Mouse (Mus musculus): ENCODE results near the gene Pip4k2b.
"Not testable (repeated sequence)": the region's sequence is repeated elsewhere in the genome, so short reads cannot be mapped to it uniquely, and the experiment has no call there.

The Pip4k2b gene

GRCm38 (mm10) chr11:97744063-97744717 is at the start of gene Pip4k2b:
Gene Pip4k2b, minus strand, starts transcription at chr11:97744704.
- DNase-seq (ENCODE audit: extremely low read depth, insufficient read length, low spot score), result peak; percentile 82

- no peak for DNase-seq (ENCODE audit: extremely low read depth, insufficient read length, low spot score)
Observed at GRCm38 (mm10) chr11:97793165-97793564, 48.7 kb upstream of the Pip4k2b start.

- not testable (repeated sequence) for DNase-seq (ENCODE audit: extremely low read depth, insufficient read length, low spot score)
Observed at GRCm38 (mm10) chr11:97790778-97791438, 46.4 kb upstream of the Pip4k2b start.

- no peak for DNase-seq (ENCODE audit: extremely low read depth, insufficient read length, low spot score)
Observed at GRCm38 (mm10) chr11:97789727-97790126, 45.2 kb upstream of the Pip4k2b start.

- DNase-seq (ENCODE audit: extremely low read depth, insufficient read length, low spot score), result no peak
Observed at GRCm38 (mm10) chr11:97787961-97788360, 43.5 kb upstream of the Pip4k2b start.

GRCm38 (mm10) chr11:97782564-97782895 is 38.0 kb upstream of the Pip4k2b start:
- no peak for DNase-seq (ENCODE audit: extremely low read depth, insufficient read length, low spot score)

GRCm38 (mm10) chr11:97781832-97782563 is 37.5 kb upstream of the Pip4k2b start, which contains the start of gene Rpl23:
Gene Rpl23, minus strand, starts transcription at chr11:97782437.
- DNase-seq (ENCODE audit: extremely low read depth, insufficient read length, low spot score), result peak; percentile 97

GRCm38 (mm10) chr11:97781478-97781831 is 37.0 kb upstream of the Pip4k2b start:
- no peak for DNase-seq (ENCODE audit: extremely low read depth, insufficient read length, low spot score)

- no peak for DNase-seq (ENCODE audit: extremely low read depth, insufficient read length, low spot score)
Observed at GRCm38 (mm10) chr11:97779968-97780701, 35.6 kb upstream of the Pip4k2b start.

- DNase-seq (ENCODE audit: extremely low read depth, insufficient read length, low spot score), result no peak
Observed at GRCm38 (mm10) chr11:97778918-97779317, 34.4 kb upstream of the Pip4k2b start.

GRCm38 (mm10) chr11:97777129-97777529 is 32.6 kb upstream of the Pip4k2b start:
- no peak for DNase-seq (ENCODE audit: extremely low read depth, insufficient read length, low spot score)

GRCm38 (mm10) chr11:97776497-97777128 is 32.1 kb upstream of the Pip4k2b start:
- no peak for DNase-seq (ENCODE audit: extremely low read depth, insufficient read length, low spot score)

- no peak for DNase-seq (ENCODE audit: extremely low read depth, insufficient read length, low spot score)
Observed at GRCm38 (mm10) chr11:97775808-97776496, 31.4 kb upstream of the Pip4k2b start, which contains the start of gene 1700001P01Rik. Gene 1700001P01Rik, minus strand, starts transcription at chr11:97775918.

- DNase-seq (ENCODE audit: extremely low read depth, insufficient read length, low spot score), result no peak
Observed at GRCm38 (mm10) chr11:97775186-97775585, 30.7 kb upstream of the Pip4k2b start.

GRCm38 (mm10) chr11:97771410-97771809 is 26.9 kb upstream of the Pip4k2b start:
- DNase-seq (ENCODE audit: extremely low read depth, insufficient read length, low spot score), result no peak

GRCm38 (mm10) chr11:97769704-97770103 is 25.2 kb upstream of the Pip4k2b start:
- DNase-seq (ENCODE audit: extremely low read depth, insufficient read length, low spot score), result no peak

- DNase-seq (ENCODE audit: extremely low read depth, insufficient read length, low spot score), result peak; percentile 97
Observed at GRCm38 (mm10) chr11:97766154-97766881, 21.8 kb upstream of the Pip4k2b start, which contains the start of gene Cwc25. Gene Cwc25, minus strand, starts transcription at chr11:97766556.

GRCm38 (mm10) chr11:97761638-97762037 is 17.1 kb upstream of the Pip4k2b start:
- DNase-seq (ENCODE audit: extremely low read depth, insufficient read length, low spot score), result no peak

GRCm38 (mm10) chr11:97758942-97759341 is 14.4 kb upstream of the Pip4k2b start:
- DNase-seq (ENCODE audit: extremely low read depth, insufficient read length, low spot score), result no peak

All from 3134 (cell line).